Mouse (Mus musculus): ENCODE results near the gene Mcee.

The Mcee gene

GRCm38 (mm10) chr7:64439595-64440518 lies 47.5 kb downstream of the Mcee start:
- DNase-seq = no peak

- DNase-seq = no peak
Observed at GRCm38 (mm10) chr7:64440519-64440918, 48.1 kb downstream of the Mcee start.

GRCm38 (mm10) chr7:64450631-64451030 lies 58.2 kb downstream of the Mcee start:
- DNase-seq = no peak

- DNase-seq = no peak
Observed at GRCm38 (mm10) chr7:64451441-64451840, 59.0 kb downstream of the Mcee start.

GRCm38 (mm10) chr7:64451861-64452382 lies 59.5 kb downstream of the Mcee start:
- DNase-seq = no peak

- DNase-seq = no peak
Observed at GRCm38 (mm10) chr7:64452471-64453222, 60.2 kb downstream of the Mcee start.

GRCm38 (mm10) chr7:64456176-64456575 lies 63.8 kb downstream of the Mcee start:
- DNase-seq = no peak

GRCm38 (mm10) chr7:64456676-64457075 lies 64.3 kb downstream of the Mcee start:
- no peak for DNase-seq

- no peak for DNase-seq
Observed at GRCm38 (mm10) chr7:64457811-64458210, 65.4 kb downstream of the Mcee start.
